Mouse (Mus musculus): Measurements from ENCODE around the gene BC025920. TPM values are rescaled to one million over a fixed set of nuclear protein-coding genes. Genes with fewer than 3 reads are reported as not detected.

BC025920 gene
- polyA plus RNA-seq, 1 experiment from 2014 or later = 0.98 TPM

- peak overlapping the region; percentile 44 for H3K9ac ChIP-seq (ENCODE audit: low read length)
- WGBS = 3% methylated on average over 10 of the region's 10 CpGs
- H3K27ac ChIP-seq (ENCODE audit: low read length) = peak overlapping the region; percentile 63
- no peaks in the 10 kb centered on the region for H3K9me3 ChIP-seq (ENCODE audit: control insufficient read depth, low read length)
- ATAC-seq (ENCODE audit: low read depth) = peak; percentile 47
- peaks cover 60% of the 10 kb centered on the region for H3K4me1 ChIP-seq (replicated peaks; ENCODE audit: control insufficient read depth, insufficient read depth, low read length)
- peaks cover 24% of the 10 kb centered on the region for H3K36me3 ChIP-seq (ENCODE audit: control insufficient read depth, insufficient read depth, low read length)
- H3K27me3 ChIP-seq (ENCODE audit: control insufficient read depth, insufficient read depth, low read depth, low read length) = no peaks in the 10 kb centered on the region
- peak overlapping the region; percentile 48 for H3K4me2 ChIP-seq (ENCODE audit: low read depth, low read length)
- H3K4me3 ChIP-seq (ENCODE audit: low read length) = peak overlapping the region; percentile 34
These were observed 41.9 kb upstream of the BC025920 start for GRCm38 (mm10) chr10:81564216-81564615.

GRCm38 (mm10) chr10:81564734-81565133 lies 41.3 kb upstream of the BC025920 start:
- H3K4me2 ChIP-seq (ENCODE audit: low read depth, low read length) = no peak overlapping the region
- H3K27ac ChIP-seq (ENCODE audit: low read length) = no peak overlapping the region
- H3K4me3 ChIP-seq (ENCODE audit: low read length) = 0 out of 2 replicates have a peak overlapping the region, but pooled peaks have one; percentile 34
- H3K4me1 ChIP-seq (replicated peaks; ENCODE audit: control insufficient read depth, insufficient read depth, low read length) = peaks cover 65% of the 10 kb centered on the region
- 32% methylated on average over 10 of the region's 10 CpGs for WGBS
- no peaks in the 10 kb centered on the region for H3K27me3 ChIP-seq (ENCODE audit: control insufficient read depth, insufficient read depth, low read depth, low read length)
- peaks cover 24% of the 10 kb centered on the region for H3K36me3 ChIP-seq (ENCODE audit: control insufficient read depth, insufficient read depth, low read length)
- no peaks in the 10 kb centered on the region for H3K9me3 ChIP-seq (ENCODE audit: control insufficient read depth, low read length)
- peak overlapping the region; percentile 44; the same call in 1 of the 2 replicates for H3K9ac ChIP-seq (ENCODE audit: low read length)
- ATAC-seq (ENCODE audit: low read depth) = no peak

- 53% methylated on average over 20 of the region's 20 CpGs for WGBS
These were observed 40.5 kb upstream of the BC025920 start for GRCm38 (mm10) chr10:81565257-81566228.

GRCm38 (mm10) chr10:81568381-81569191 lies 37.5 kb upstream of the BC025920 start:
- Histone ChIP-seq H3K36me3 (ENCODE audit: control insufficient read depth, insufficient read depth, low read length) (peaks cover 22% of the 10 kb centered on the region), H3K4me1 (replicated peaks; ENCODE audit: control insufficient read depth, insufficient read depth, low read length) (peaks cover 66% of the 10 kb centered on the region), H3K9me3 (ENCODE audit: control insufficient read depth, low read length) (no peaks in the 10 kb centered on the region), H3K9ac (ENCODE audit: low read length) (peak overlapping the region; percentile 0; the same call in 1 of the 2 replicates), H3K4me3 (ENCODE audit: low read length) (no peak overlapping the region), H3K27ac (ENCODE audit: low read length) (peak overlapping the region; percentile 96), H3K4me2 (ENCODE audit: low read depth, low read length) (peak overlapping the region; percentile 9), H3K27me3 (ENCODE audit: control insufficient read depth, insufficient read depth, low read depth, low read length) (no peaks in the 10 kb centered on the region)
- 5% methylated on average over 16 of the region's 16 CpGs for WGBS
- ATAC-seq (ENCODE audit: low read depth) = peak; percentile 29

More at GRCm38 (mm10) chr10:81565257-81566228, 40.5 kb upstream of the BC025920 start:
- peaks cover 73% of the 10 kb centered on the region for H3K4me1 ChIP-seq (replicated peaks; ENCODE audit: control insufficient read depth, insufficient read depth, low read length)
- H3K4me2 ChIP-seq (ENCODE audit: low read depth, low read length) = no peak overlapping the region
- H3K27me3 ChIP-seq (ENCODE audit: control insufficient read depth, insufficient read depth, low read depth, low read length) = no peaks in the 10 kb centered on the region
- no peaks in the 10 kb centered on the region for H3K9me3 ChIP-seq (ENCODE audit: control insufficient read depth, low read length)
- ATAC-seq (ENCODE audit: low read depth) = no peak
- no peak overlapping the region for H3K9ac ChIP-seq (ENCODE audit: low read length)
- H3K27ac ChIP-seq (ENCODE audit: low read length) = no peak overlapping the region
- H3K4me3 ChIP-seq (ENCODE audit: low read length) = no peak overlapping the region
- H3K36me3 ChIP-seq (ENCODE audit: control insufficient read depth, insufficient read depth, low read length) = peaks cover 24% of the 10 kb centered on the region

GRCm38 (mm10) chr10:81569507-81570237 lies 36.4 kb upstream of the BC025920 start:
- Histone ChIP-seq H3K9me3 (ENCODE audit: control insufficient read depth, low read length) (no peaks in the 10 kb centered on the region), H3K9ac (ENCODE audit: low read length) (peak overlapping the region; percentile 0), H3K36me3 (ENCODE audit: control insufficient read depth, insufficient read depth, low read length) (peaks cover 22% of the 10 kb centered on the region), H3K4me1 (replicated peaks; ENCODE audit: control insufficient read depth, insufficient read depth, low read length) (peaks cover 66% of the 10 kb centered on the region), H3K27me3 (ENCODE audit: control insufficient read depth, insufficient read depth, low read depth, low read length) (no peaks in the 10 kb centered on the region), H3K27ac (ENCODE audit: low read length) (peak overlapping the region; percentile 96), H3K4me3 (ENCODE audit: low read length) (no peak overlapping the region), H3K4me2 (ENCODE audit: low read depth, low read length) (no peak overlapping the region)
- ATAC-seq (ENCODE audit: low read depth) = no peak
- WGBS = 54% methylated on average over 9 of the region's 9 CpGs

- H3K4me1 ChIP-seq (replicated peaks; ENCODE audit: control insufficient read depth, insufficient read depth, low read length) = peaks cover 63% of the 10 kb centered on the region
- H3K4me2 ChIP-seq (ENCODE audit: low read depth, low read length) = peak overlapping the region; percentile 85
- peak overlapping the region; percentile 57 for H3K4me3 ChIP-seq (ENCODE audit: low read length)
- H3K27me3 ChIP-seq (ENCODE audit: control insufficient read depth, insufficient read depth, low read depth, low read length) = no peaks in the 10 kb centered on the region
- ATAC-seq (ENCODE audit: low read depth) = peak; percentile 4; the same call in 1 of the 2 replicates
- H3K27ac ChIP-seq (ENCODE audit: low read length) = peak overlapping the region; percentile 96
- H3K36me3 ChIP-seq (ENCODE audit: control insufficient read depth, insufficient read depth, low read length) = peaks cover 16% of the 10 kb centered on the region
- no peaks in the 10 kb centered on the region for H3K9me3 ChIP-seq (ENCODE audit: control insufficient read depth, low read length)
- peak overlapping the region; percentile 60 for H3K9ac ChIP-seq (ENCODE audit: low read length)
- under 1% methylated on average over 9 of the region's 11 CpGs for WGBS
These were observed 35.8 kb upstream of the BC025920 start for GRCm38 (mm10) chr10:81570238-81570800.

- no peaks in the 10 kb centered on the region for H3K9me3 ChIP-seq (ENCODE audit: control insufficient read depth, low read length)
- peaks cover 64% of the 10 kb centered on the region for H3K4me1 ChIP-seq (replicated peaks; ENCODE audit: control insufficient read depth, insufficient read depth, low read length)
- peaks cover 9% of the 10 kb centered on the region for H3K36me3 ChIP-seq (ENCODE audit: control insufficient read depth, insufficient read depth, low read length)
- H3K27me3 ChIP-seq (ENCODE audit: control insufficient read depth, insufficient read depth, low read depth, low read length) = no peaks in the 10 kb centered on the region
- ATAC-seq (ENCODE audit: low read depth) = peak; percentile 67
- peak overlapping the region; percentile 57 for H3K4me3 ChIP-seq (ENCODE audit: low read length)
- peak overlapping the region; percentile 85 for H3K4me2 ChIP-seq (ENCODE audit: low read depth, low read length)
- under 1% methylated on average over 34 of the region's 34 CpGs for WGBS
- H3K9ac ChIP-seq (ENCODE audit: low read length) = peak overlapping the region; percentile 60
- H3K27ac ChIP-seq (ENCODE audit: low read length) = peak overlapping the region; percentile 96
These were observed 35.1 kb upstream of the BC025920 start for GRCm38 (mm10) chr10:81570831-81571500.

GRCm38 (mm10) chr10:81571501-81571876 lies 34.6 kb upstream of the BC025920 start:
- Histone ChIP-seq H3K9me3 (ENCODE audit: control insufficient read depth, low read length) (no peaks in the 10 kb centered on the region), H3K4me1 (replicated peaks; ENCODE audit: control insufficient read depth, insufficient read depth, low read length) (peaks cover 67% of the 10 kb centered on the region), H3K27me3 (ENCODE audit: control insufficient read depth, insufficient read depth, low read depth, low read length) (no peaks in the 10 kb centered on the region), H3K9ac (ENCODE audit: low read length) (peak overlapping the region; percentile 61), H3K4me3 (ENCODE audit: low read length) (peak overlapping the region; percentile 57), H3K36me3 (ENCODE audit: control insufficient read depth, insufficient read depth, low read length) (peaks cover 5% of the 10 kb centered on the region), H3K27ac (ENCODE audit: low read length) (peak overlapping the region; percentile 96), H3K4me2 (ENCODE audit: low read depth, low read length) (peak overlapping the region; percentile 85)
- WGBS = under 1% methylated on average over 18 of the region's 18 CpGs
- ATAC-seq (ENCODE audit: low read depth) = peak; percentile 90

Measured in lung, embryonic 16.5 days (tissue).